Mouse (Mus musculus): ENCODE measurements around the gene Gm7030.
A peak's percentile ranks its signal among the peaks of the same experiment; 100 is the strongest.
"Not testable (repeated sequence)": the region's sequence is repeated elsewhere in the genome, so short reads cannot be mapped to it uniquely, and the experiment has no call there.

The Gm7030 gene

GRCm38 (mm10) chr17:36082519-36083232 lies 46.5 kb downstream of the Gm7030 start:
- DNase-seq (ENCODE audit: low spot score in 2 of 2): not testable (repeated sequence)

- not testable (repeated sequence) for DNase-seq (ENCODE audit: low spot score in 2 of 2)
Observed at GRCm38 (mm10) chr17:36081901-36082300, 47.3 kb downstream of the Gm7030 start.

GRCm38 (mm10) chr17:36060829-36061228 lies 68.4 kb downstream of the Gm7030 start:
- DNase-seq (ENCODE audit: low spot score in 2 of 2): peak; percentile 81 to 87
